Mouse (Mus musculus) CH12.LX (cell line): ENCODE data around the gene Eml6. TPM values are rescaled to one million over a fixed set of nuclear protein-coding genes. Genes with fewer than 3 reads are reported as not detected.

Experiments used
- DNase-seq: peaks from one replicate; pipeline ENCODE4 v3.0.0-alpha.2; 2013; ENCODE audit errors: extremely low read depth
- H3K27ac ChIP-seq: 2 replicates; pipeline ENCODE4 v1.5.1; 2012; ENCODE audit warnings: low read depth, mild to moderate bottlenecking, control low read depth, moderate library complexity; ENCODE audit not compliant: insufficient read depth
- H3K27me3 ChIP-seq: replicated peaks from 2 replicates; pipeline ENCODE3; 2012; ENCODE audit warnings: inconsistent platforms
- H3K36me3 ChIP-seq, 2 experiments: replicated peaks in 1 of 2; 2 replicates each; pipeline versions ENCODE3 to v1.6.1; 2012; ENCODE audit warnings: inconsistent platforms in 1 of 2, low read length in 1 of 2, mild to moderate bottlenecking in 1 of 2, mixed read lengths in 1 of 2, moderate library complexity in 1 of 2; ENCODE audit not compliant: control insufficient read depth in 1 of 2, insufficient read depth in 1 of 2
- H3K4me1 ChIP-seq, 2 experiments: 2 replicates each; pipeline ENCODE4 v1.6.1; 2012; ENCODE audit warnings: inconsistent platforms in 1 of 2, moderate library complexity in 1 of 2; ENCODE audit not compliant: insufficient read depth in 2 of 2, control insufficient read depth in 1 of 2
- H3K4me2 ChIP-seq: 2 replicates; pipeline ENCODE4 v1.6.1; 2012; ENCODE audit warnings: low read depth, mild to moderate bottlenecking, control low read depth; ENCODE audit not compliant: poor library complexity, insufficient read depth, severe bottlenecking
- H3K4me3 ChIP-seq, 3 experiments: fragments of 150-350 bp in 1 of 3; sonication (generic) in 1 of 3; replicated peaks in 1 of 3; 2 replicates each; pipeline versions ENCODE3 to v1.5.1; 2011 to 2012; ENCODE audit warnings: low read depth in 2 of 3, low read length in 2 of 3, mild to moderate bottlenecking in 2 of 3, moderate library complexity in 2 of 3, control low read depth in 1 of 3, improper control_type of control experiment in 1 of 3, inconsistent platforms in 1 of 3, mixed read lengths in 1 of 3; ENCODE audit not compliant: poor library complexity in 1 of 3
- H3K79me2 ChIP-seq: replicated peaks from 2 replicates; pipeline ENCODE4 v1.6.1; 2012; ENCODE audit warnings: mild to moderate bottlenecking, moderate library complexity; ENCODE audit not compliant: control insufficient read depth, poor library complexity, insufficient read depth, severe bottlenecking; ENCODE audit errors: extremely low read depth
- H3K9ac ChIP-seq: 2 replicates; pipeline ENCODE4 v1.6.1; 2012; ENCODE audit warnings: low read depth, mild to moderate bottlenecking, control low read depth, moderate library complexity; ENCODE audit not compliant: insufficient read depth
- H3K9me3 ChIP-seq: replicated peaks from 2 replicates; pipeline ENCODE3; 2012; ENCODE audit warnings: low read length, inconsistent platforms, mixed read lengths
- BHLHE40 ChIP-seq: IDR thresholded peaks from 2 replicates; pipeline ENCODE4 v1.6.1; 2011; ENCODE audit warnings: mild to moderate bottlenecking, low read depth, low read length, improper control_type of control experiment
- CHD1 ChIP-seq: IDR thresholded peaks from 2 replicates; pipeline ENCODE4 v1.6.1; 2012; ENCODE audit warnings: low read depth, low read length, improper control_type of control experiment, inconsistent platforms
- CHD2 ChIP-seq: IDR thresholded peaks from 2 replicates; pipeline ENCODE4 v1.6.1; 2011; ENCODE audit warnings: low read length, improper control_type of control experiment
- CTCF ChIP-seq, 2 experiments: IDR thresholded peaks in 1 of 2; conservative IDR thresholded peaks in 1 of 2; 2 replicates each; pipeline ENCODE4 v1.5.1; 2011 to 2012; ENCODE audit warnings: low read depth in 2 of 2, low read length in 2 of 2, improper control_type of control experiment in 1 of 2, inconsistent platforms in 1 of 2, mild to moderate bottlenecking in 1 of 2, moderate library complexity in 1 of 2
- IRF4 ChIP-seq: IDR thresholded peaks from 2 replicates; pipeline ENCODE4 v1.6.1; 2014; ENCODE audit warnings: low read depth, mild to moderate bottlenecking, inconsistent platforms, low read length, improper control_type of control experiment
- KAT2A ChIP-seq: IDR thresholded peaks from 2 replicates; pipeline ENCODE4 v1.6.1; 2012; ENCODE audit warnings: low read length, improper control_type of control experiment, inconsistent platforms; ENCODE audit not compliant: insufficient replicate concordance
- MYC ChIP-seq: IDR thresholded peaks from 2 replicates; pipeline ENCODE4 v1.6.1; 2011; ENCODE audit warnings: low read depth, mild to moderate bottlenecking, improper control_type of control experiment, low read length
- NELFE ChIP-seq: IDR thresholded peaks from 2 replicates; pipeline ENCODE4 v1.6.1; 2011; ENCODE audit warnings: low read depth, low read length, improper control_type of control experiment
- RAD21 ChIP-seq: IDR thresholded peaks from 2 replicates; pipeline ENCODE4 v1.6.1; 2011; ENCODE audit warnings: low read depth, mild to moderate bottlenecking, low read length, improper control_type of control experiment, moderate library complexity
- SMC3 ChIP-seq: IDR thresholded peaks from 2 replicates; pipeline ENCODE4 v1.6.1; 2011; ENCODE audit warnings: low read depth, low read length, improper control_type of control experiment
- ZC3H11A ChIP-seq: IDR thresholded peaks from 2 replicates; pipeline ENCODE4 v1.6.1; 2012; ENCODE audit warnings: low read depth, mild to moderate bottlenecking, inconsistent platforms, low read length, improper control_type of control experiment
- ZKSCAN1 ChIP-seq: IDR thresholded peaks from 2 replicates; pipeline ENCODE4 v1.6.1; 2012; ENCODE audit warnings: low read depth, inconsistent platforms, low read length, improper control_type of control experiment, borderline replicate concordance
- dilution Hi-C: fragments of 300-500 bp; cut with MboI; formaldehyde crosslinking; loops from 2 replicates; pipeline ENCODE4 v1.14.3; 2020; ENCODE audit warnings: low sequenced_read_pairs; ENCODE audit not compliant: extremely low pct_unique_long_range_greater_than_20kb, extremely low pct_ligation_motif_present
- in situ Hi-C: fragments of 300-500 bp; cut with MboI; formaldehyde crosslinking; loops from 3 replicates; pipeline ENCODE4 v1.14.3; 2019; ENCODE audit warnings: low sequenced_read_pairs, low pct_ligation_motif_present, low pct_unique_long_range_greater_than_20kb, mixed read lengths
- polyA plus RNA-seq: library from polyadenylated mRNA; unstranded; fragments of >175 nt; gene quantifications from 2 replicates; pipeline ENCODE4 v1.2.1, GENCODE M21; 2012; ENCODE audit warnings: low read depth; ENCODE audit not compliant: insufficient read length
- total RNA-seq, 2 experiments: library from RNA; depleted of rRNA; stranded (reverse); fragments of 300-350 nt in 1 of 2; fragments of >200 nt in 1 of 2; gene quantifications; 2 replicates each; pipeline ENCODE4 v1.2.3; 2012 to 2014

Eml6 gene
- total and polyA plus RNA-seq, 3 experiments = 3.1 to 3.7 (median 3.2) TPM

DNA sequence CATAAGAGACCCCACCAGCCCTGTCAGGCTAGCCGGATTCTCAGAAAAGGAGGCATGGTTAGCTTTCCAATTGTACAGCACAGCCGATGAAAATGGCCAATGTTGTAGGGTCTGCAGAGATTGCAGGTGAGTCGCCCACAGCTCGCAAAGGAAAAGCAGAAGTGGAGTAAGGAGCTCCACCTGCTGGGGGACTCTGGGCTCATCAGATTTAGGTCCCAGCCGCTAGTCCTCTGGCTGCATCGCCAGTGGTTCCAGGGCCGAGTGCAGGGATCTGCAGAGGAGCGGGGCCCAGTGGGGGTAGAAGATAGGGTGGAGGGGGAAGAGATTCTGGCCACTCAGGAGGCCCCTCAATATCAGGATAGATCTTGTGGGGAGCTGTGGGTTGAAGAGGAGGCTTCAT lies 31.5 kb upstream of the Eml6 start:
- Histone ChIP-seq H3K4me2 (peak overlapping the region; percentile 60), H3K4me1 (peaks cover 10 to 33% of the 10 kb centered on the region in 2 experiments), H3K36me3 (no peaks in the 10 kb centered on the region), H3K27ac (no peak overlapping the region), H3K9me3 (no peaks in the 10 kb centered on the region), H3K79me2 (no peaks in the 10 kb centered on the region), H3K9ac (peak overlapping the region; percentile 67), H3K4me3 (peak overlapping the region; percentile 35 to 54 (median 51)), H3K27me3 (no peaks in the 10 kb centered on the region)
- in situ Hi-C loops = loop anchor here (10.0 kb wide), 2 partner anchors 172 to 342 kb away; no protein-coding TSS in a partner anchor
- no peak for TF ChIP-seq CHD2
- TF ChIP-seq RAD21 = peak; percentile 84
- TF ChIP-seq CHD1 = no peak
- TF ChIP-seq SMC3 = peak; percentile 88
- peak; percentile 35; the same call in 1 of the 2 replicates for TF ChIP-seq IRF4
- peak; percentile 21; the same call in 1 of the 2 replicates for TF ChIP-seq ZC3H11A
- TF ChIP-seq CTCF (conservative IDR thresholded peaks at IDR 0.05 in 1 of 2, IDR thresholded peaks at IDR 0.05 in 1 of 2; ENCODE audit: low read depth in 2 of 2, low read length in 2 of 2) = peak in 1 of 2 experiments; percentile 90; a peak in 2 of 4 replicates
- no peak for TF ChIP-seq ZKSCAN1
- TF ChIP-seq MYC = no peak
- dilution Hi-C loops = no loop called here
- DNase-seq = peak; percentile 75

DNA sequence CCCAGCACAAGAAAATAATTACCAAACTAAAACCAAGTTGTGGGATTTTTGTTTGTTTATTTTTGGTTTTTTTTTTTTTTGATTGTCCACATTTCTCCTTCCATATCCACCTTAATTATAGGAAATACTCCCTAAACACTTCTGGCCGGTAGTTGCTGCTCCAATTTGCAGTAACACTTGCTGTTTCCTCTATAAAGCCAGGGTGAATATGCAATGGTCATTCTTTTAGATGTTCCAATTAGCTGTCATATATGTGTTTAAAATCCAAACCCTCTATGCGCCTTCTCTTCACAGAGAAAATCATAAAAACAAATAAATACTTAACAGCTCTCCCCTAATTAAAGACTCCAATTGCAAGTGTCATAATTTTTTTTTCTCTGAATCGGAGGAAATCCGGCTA lies 689 bp downstream of the Eml6 start:
- Histone ChIP-seq H3K79me2 (no peaks in the 10 kb centered on the region), H3K27ac (no peak overlapping the region), H3K4me2 (peak overlapping the region; percentile 8; the same call in 1 of the 2 replicates), H3K4me1 (peaks cover 3 to 42% of the 10 kb centered on the region in 2 experiments; a peak in 1 of 4 replicates), H3K9me3 (no peaks in the 10 kb centered on the region), H3K36me3 (peaks cover 0 to 18% of the 10 kb centered on the region in 2 experiments), H3K4me3 (peak overlapping the region in 2 of 3 experiments; percentile 78 to 85), H3K9ac (no peak overlapping the region), H3K27me3 (no peaks in the 10 kb centered on the region)
- TF ChIP-seq CHD1 = peak; percentile 53; the same call in 1 of the 2 replicates
- TF ChIP-seq BHLHE40 = 0 out of 2 replicates have a peak, but pooled peaks have one; percentile 6
- no peak for TF ChIP-seq CTCF (conservative IDR thresholded peaks at IDR 0.05 in 1 of 2, IDR thresholded peaks at IDR 0.05 in 1 of 2; ENCODE audit: low read depth in 2 of 2, low read length in 2 of 2)
- no peak for TF ChIP-seq NELFE
- no peak for TF ChIP-seq KAT2A
- DNase-seq = no peak
- in situ Hi-C loops (no loop called here), dilution Hi-C loops (no loop called here)
